Mouse (Mus musculus): ENCODE data around the gene Flot1. TPM values are rescaled to one million over a fixed set of nuclear protein-coding genes. Genes with fewer than 3 reads are reported as not detected.

Flot1 gene
- polyA plus RNA-seq, 1 experiment, result 212 TPM

- H3K4me3 ChIP-seq (ENCODE audit: insufficient read depth, low read length), result peak overlapping the region; percentile 49
- H3K27ac ChIP-seq (ENCODE audit: insufficient read depth, low read length), result peak overlapping the region; percentile 75
- H3K4me1 ChIP-seq (ENCODE audit: control insufficient read depth, insufficient read depth, low read length), result peaks cover 3% of the 10 kb centered on the region; the same call in 1 of the 2 replicates
- TF ChIP-seq CTCF (IDR thresholded peaks at IDR 0.05; ENCODE audit: extremely low read depth, insufficient read depth, low read length) (no peak), POLR2A (IDR thresholded peaks at IDR 0.05; ENCODE audit: extremely low read depth, insufficient read depth, low read length) (no peak)
Measured at GRCm38 (mm10) chr17:35869346-35870067, 46.5 kb downstream of the Flot1 start.

- peaks cover 3% of the 10 kb centered on the region; the same call in 1 of the 2 replicates for H3K4me1 ChIP-seq (ENCODE audit: control insufficient read depth, insufficient read depth, low read length)
- H3K4me3 ChIP-seq (ENCODE audit: insufficient read depth, low read length), result 0 out of 2 replicates have a peak overlapping the region, but pooled peaks have one; percentile 49
- no peak for TF ChIP-seq CTCF (IDR thresholded peaks at IDR 0.05; ENCODE audit: extremely low read depth, insufficient read depth, low read length)
- TF ChIP-seq POLR2A (IDR thresholded peaks at IDR 0.05; ENCODE audit: extremely low read depth, insufficient read depth, low read length), result no peak
- H3K27ac ChIP-seq (ENCODE audit: insufficient read depth, low read length), result peak overlapping the region; percentile 72
Measured at GRCm38 (mm10) chr17:35870151-35870883, 47.3 kb downstream of the Flot1 start.

GRCm38 (mm10) chr17:35870884-35871696, 48.1 kb downstream of the Flot1 start:
- Histone ChIP-seq H3K27ac (ENCODE audit: insufficient read depth, low read length) (0 out of 2 replicates have a peak overlapping the region, but pooled peaks have one; percentile 12), H3K4me1 (ENCODE audit: control insufficient read depth, insufficient read depth, low read length) (peaks cover 2% of the 10 kb centered on the region; the same call in 1 of the 2 replicates), H3K4me3 (ENCODE audit: insufficient read depth, low read length) (no peak overlapping the region)
- peak; percentile 20; the same call in 1 of the 2 replicates for TF ChIP-seq CTCF (IDR thresholded peaks at IDR 0.05; ENCODE audit: extremely low read depth, insufficient read depth, low read length)
- TF ChIP-seq POLR2A (IDR thresholded peaks at IDR 0.05; ENCODE audit: extremely low read depth, insufficient read depth, low read length), result no peak

GRCm38 (mm10) chr17:35873774-35874519, 50.9 kb downstream of the Flot1 start:
- Histone ChIP-seq H3K4me3 (ENCODE audit: insufficient read depth, low read length) (no peak overlapping the region), H3K4me1 (ENCODE audit: control insufficient read depth, insufficient read depth, low read length) (no peaks in the 10 kb centered on the region), H3K27ac (ENCODE audit: insufficient read depth, low read length) (no peak overlapping the region)
- TF ChIP-seq CTCF (IDR thresholded peaks at IDR 0.05; ENCODE audit: extremely low read depth, insufficient read depth, low read length) (peak; percentile 82), POLR2A (IDR thresholded peaks at IDR 0.05; ENCODE audit: extremely low read depth, insufficient read depth, low read length) (no peak)

GRCm38 (mm10) chr17:35874721-35875120, 51.7 kb downstream of the Flot1 start:
- H3K27ac ChIP-seq (ENCODE audit: insufficient read depth, low read length), result no peak overlapping the region
- H3K4me3 ChIP-seq (ENCODE audit: insufficient read depth, low read length), result no peak overlapping the region
- no peak for TF ChIP-seq CTCF (IDR thresholded peaks at IDR 0.05; ENCODE audit: extremely low read depth, insufficient read depth, low read length)
- TF ChIP-seq POLR2A (IDR thresholded peaks at IDR 0.05; ENCODE audit: extremely low read depth, insufficient read depth, low read length), result no peak
- no peaks in the 10 kb centered on the region for H3K4me1 ChIP-seq (ENCODE audit: control insufficient read depth, insufficient read depth, low read length)

GRCm38 (mm10) chr17:35879245-35880057, 56.4 kb downstream of the Flot1 start, which contains the start of gene Dhx16:
TSS of gene Dhx16 (plus strand) at chr17:35879819.
- H3K27ac ChIP-seq (ENCODE audit: insufficient read depth, low read length), result no peak within 1 kb of the TSS
- TF ChIP-seq POLR2A (IDR thresholded peaks at IDR 0.05; ENCODE audit: extremely low read depth, insufficient read depth, low read length) (peak; percentile 60; the same call in 1 of the 2 replicates), CTCF (IDR thresholded peaks at IDR 0.05; ENCODE audit: extremely low read depth, insufficient read depth, low read length) (peak; percentile 76)
- H3K4me3 ChIP-seq (ENCODE audit: insufficient read depth, low read length), result peak within 1 kb of the TSS; percentile 53
- H3K4me1 ChIP-seq (ENCODE audit: control insufficient read depth, insufficient read depth, low read length), result peaks cover 3% of the 10 kb centered on the region

Other genes starting within 250 kb of the Flot1 start
- not detected in 2 replicates for gene Sfta2, start 221.7 kb upstream of the Flot1 start, polyA plus RNA-seq (2012; rRNA removed)
- 0.09 and 0.10 TPM in 2 replicates for gene Gm9573, start 196.6 kb upstream of the Flot1 start, polyA plus RNA-seq (2012; rRNA removed)
- 0.06 TPM in 1 of 2 replicates, not detected in the other for gene Mucl3, start 179.5 kb upstream of the Flot1 start, polyA plus RNA-seq (2012; rRNA removed)
- 34.5 and 38.9 TPM in 2 replicates for gene Vars2, start 155.6 kb upstream of the Flot1 start, polyA plus RNA-seq (2012; rRNA removed)
- 29.8 and 32.9 TPM in 2 replicates for gene Gtf2h4, start 149.5 kb upstream of the Flot1 start, polyA plus RNA-seq (2012; rRNA removed)
- gene Ddr1, start 118.6 kb upstream of the Flot1 start, polyA plus RNA-seq (2012; rRNA removed), result 42.8 and 44.9 TPM in 2 replicates
- gene Ier3, start 1.5 kb upstream of the Flot1 start, polyA plus RNA-seq (2012; rRNA removed), result 13.4 and 18.4 TPM in 2 replicates
- 453 and 474 TPM in 2 replicates for gene Tubb5, start 15.1 kb downstream of the Flot1 start, polyA plus RNA-seq (2012; rRNA removed)
- 7.7 and 8.4 TPM in 2 replicates for gene Mdc1, start 18.3 kb downstream of the Flot1 start, polyA plus RNA-seq (2012; rRNA removed)
- gene Nrm, start 38.1 kb downstream of the Flot1 start, polyA plus RNA-seq (2012; rRNA removed), result 7.5 and 9.3 TPM in 2 replicates
- gene Ppp1r18, start 42.4 kb downstream of the Flot1 start, polyA plus RNA-seq (2012; rRNA removed), result 11.1 and 11.4 TPM in 2 replicates
- gene Dhx16, start 56.6 kb downstream of the Flot1 start, polyA plus RNA-seq (2012; rRNA removed), result 42.6 and 44.1 TPM in 2 replicates
- 103 TPM in 2 replicates for gene 2310061I04Rik, start 74.2 kb downstream of the Flot1 start, polyA plus RNA-seq (2012; rRNA removed)
- 92.6 and 96.8 TPM in 2 replicates for gene Atat1, start 86.8 kb downstream of the Flot1 start, polyA plus RNA-seq (2012; rRNA removed)
- 64.3 and 65.7 TPM in 2 replicates for gene Mrps18b, start 93.2 kb downstream of the Flot1 start, polyA plus RNA-seq (2012; rRNA removed)
- gene Ppp1r10, start 93.2 kb downstream of the Flot1 start, polyA plus RNA-seq (2012; rRNA removed), result 39.6 TPM in 2 replicates
- gene Abcf1, start 146.5 kb downstream of the Flot1 start, polyA plus RNA-seq (2012; rRNA removed), result 76.4 and 87.8 TPM in 2 replicates
- 131 and 140 TPM in 2 replicates for gene Gnl1, start 156.6 kb downstream of the Flot1 start, polyA plus RNA-seq (2012; rRNA removed)
- gene Prr3, start 157.0 kb downstream of the Flot1 start, polyA plus RNA-seq (2012; rRNA removed), result 47.0 and 47.8 TPM in 2 replicates
- 1.3 and 1.8 TPM in 2 replicates for gene H2-T24, start 197.3 kb downstream of the Flot1 start, polyA plus RNA-seq (2012; rRNA removed)
- 27.6 and 31.8 TPM in 2 replicates for gene H2-T23, start 209.6 kb downstream of the Flot1 start, polyA plus RNA-seq (2012; rRNA removed)
- 18.3 and 19.0 TPM in 2 replicates for gene H2-T22, start 219.5 kb downstream of the Flot1 start, polyA plus RNA-seq (2012; rRNA removed)
- gene Gm6034, start 219.7 kb downstream of the Flot1 start, polyA plus RNA-seq (2012; rRNA removed), result not detected in 2 replicates
- gene Gm11127, start 235.1 kb downstream of the Flot1 start, polyA plus RNA-seq (2012; rRNA removed), result 0.23 and 0.35 TPM in 2 replicates